Mouse (Mus musculus) layer of hippocampus, adult 8-10 months (tissue): Measurements from ENCODE around the gene Usp21. TPM values are rescaled to one million over a fixed set of nuclear protein-coding genes. Genes with fewer than 3 reads are reported as not detected.
A peak's percentile ranks its signal among the peaks of the same experiment; 100 is the strongest.
"Not testable (repeated sequence)": the region's sequence is repeated elsewhere in the genome, so short reads cannot be mapped to it uniquely, and the experiment has no call there.

ENCODE experiments used
- DNase-seq, 2 experiments: peaks; one replicate each; pipeline ENCODE4 v3.0.0; 2022; ENCODE audit warnings: low spot score in 2 of 2
- total RNA-seq, 4 experiments: library from RNA; stranded (reverse); gene quantifications; 2 replicates each; pipeline ENCODE4 v1.2.4; 2022

The Usp21 gene
- 10 to 100 TPM; 53.7 to 63.6 (median 58.8) TPM for total RNA-seq

DNA sequence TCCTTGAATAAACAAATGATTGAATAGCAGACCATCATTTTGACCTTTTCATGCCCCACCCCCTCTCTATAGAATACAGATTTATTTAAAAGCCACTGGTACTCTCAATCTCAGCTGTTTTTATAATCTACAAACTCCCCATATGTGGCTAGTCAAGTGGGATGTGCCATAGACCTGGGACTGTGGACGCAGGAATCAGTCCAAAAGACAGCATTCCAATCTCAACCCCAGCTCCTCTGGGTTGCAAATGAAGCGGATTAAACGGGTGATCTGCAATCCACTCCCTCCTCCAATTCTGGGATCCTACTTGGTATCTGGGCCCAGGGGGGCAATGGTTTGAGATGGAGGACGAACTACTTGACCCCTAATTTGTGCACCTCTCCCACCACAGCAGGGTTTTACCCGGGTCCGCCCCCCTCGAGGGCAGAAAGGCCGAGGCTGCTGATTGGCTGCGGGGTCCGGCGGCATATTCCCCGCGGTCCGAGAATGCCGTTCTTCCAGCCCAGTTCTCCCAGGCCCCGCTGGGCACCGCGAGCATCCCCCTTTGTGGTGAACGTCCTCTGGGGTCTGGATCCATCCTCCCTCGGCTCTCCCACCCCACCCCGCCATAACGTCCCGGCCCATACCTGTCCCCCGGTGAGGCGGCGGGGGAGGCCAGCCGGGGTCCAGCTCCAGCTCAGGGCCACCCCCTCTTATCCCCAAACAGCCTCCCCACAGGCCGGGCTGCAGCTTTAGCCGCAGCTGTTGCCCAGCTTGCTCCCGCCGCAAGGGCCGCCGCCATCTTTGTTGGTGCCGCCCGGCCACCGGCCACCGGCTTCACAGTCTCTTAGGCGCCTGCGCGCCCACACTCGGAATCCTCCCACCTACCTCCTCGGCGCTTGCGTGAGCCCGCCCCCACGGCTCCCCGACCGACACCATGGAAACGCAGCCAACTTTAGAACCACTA, at the start of gene Usp21:
TSS of gene Usp21 (minus strand) at position 856 of the 946 bp plus-strand sequence.
- DNase-seq, result peak; percentile 92 to 95

DNA sequence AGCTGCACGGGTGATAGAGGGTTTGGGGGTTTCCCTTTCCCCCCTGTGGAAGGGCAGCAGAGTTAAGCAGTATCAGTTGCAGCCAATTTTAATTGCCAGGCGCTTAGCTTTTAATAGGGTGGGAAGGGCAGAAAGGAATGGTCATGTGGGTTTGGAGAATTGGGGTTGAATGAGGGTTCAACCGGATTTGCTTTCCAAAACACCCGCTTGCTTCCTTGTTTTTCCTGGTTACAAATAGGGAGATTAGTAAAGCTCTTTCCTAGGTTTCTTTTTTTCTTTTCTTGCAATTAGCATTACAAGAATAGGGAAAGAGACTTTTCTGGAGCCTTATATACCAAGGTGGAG, 42.4 kb upstream of the Usp21 start:
- DNase-seq, result no peak

DNA sequence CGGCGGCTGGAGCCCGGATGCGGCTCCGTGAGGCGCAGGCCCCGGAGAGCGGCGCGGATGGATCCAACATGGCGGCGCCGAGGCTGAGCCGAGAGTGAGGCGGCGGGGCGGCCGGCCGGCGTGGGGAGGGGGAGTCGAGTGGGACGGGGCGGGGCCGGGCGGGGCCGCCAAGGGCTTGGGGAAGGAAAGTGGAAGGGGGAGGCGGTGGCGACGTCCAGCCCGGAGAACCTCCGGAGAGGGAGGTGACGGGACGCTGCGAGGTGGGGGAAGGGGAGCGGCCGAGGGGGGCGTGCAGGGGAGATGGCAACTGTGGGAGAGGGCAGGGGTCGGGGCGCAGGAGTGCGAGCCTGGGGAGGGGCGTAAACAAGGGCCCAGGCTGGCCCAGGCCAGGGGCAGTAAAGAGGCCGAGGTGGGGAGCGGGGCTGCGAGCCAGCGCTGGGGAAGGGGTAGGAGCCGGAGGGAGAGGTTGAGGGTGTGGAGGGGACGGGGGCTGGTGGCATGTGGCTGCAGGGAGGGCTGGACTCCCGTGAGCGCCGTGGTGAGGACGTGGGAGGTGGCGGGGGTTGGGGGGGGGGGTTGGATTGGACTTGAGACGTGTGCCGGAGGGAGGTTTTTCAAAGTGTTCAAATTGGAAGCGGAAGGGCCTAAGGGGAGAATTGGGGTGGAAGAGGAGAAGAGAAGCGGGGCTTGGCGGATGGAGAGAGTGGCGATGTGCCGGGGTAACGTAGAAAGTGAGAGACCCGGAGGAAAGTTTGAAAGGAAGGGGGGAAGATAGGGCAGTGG, 41.8 kb upstream of the Usp21 start:
- DNase-seq, result no peak

DNA sequence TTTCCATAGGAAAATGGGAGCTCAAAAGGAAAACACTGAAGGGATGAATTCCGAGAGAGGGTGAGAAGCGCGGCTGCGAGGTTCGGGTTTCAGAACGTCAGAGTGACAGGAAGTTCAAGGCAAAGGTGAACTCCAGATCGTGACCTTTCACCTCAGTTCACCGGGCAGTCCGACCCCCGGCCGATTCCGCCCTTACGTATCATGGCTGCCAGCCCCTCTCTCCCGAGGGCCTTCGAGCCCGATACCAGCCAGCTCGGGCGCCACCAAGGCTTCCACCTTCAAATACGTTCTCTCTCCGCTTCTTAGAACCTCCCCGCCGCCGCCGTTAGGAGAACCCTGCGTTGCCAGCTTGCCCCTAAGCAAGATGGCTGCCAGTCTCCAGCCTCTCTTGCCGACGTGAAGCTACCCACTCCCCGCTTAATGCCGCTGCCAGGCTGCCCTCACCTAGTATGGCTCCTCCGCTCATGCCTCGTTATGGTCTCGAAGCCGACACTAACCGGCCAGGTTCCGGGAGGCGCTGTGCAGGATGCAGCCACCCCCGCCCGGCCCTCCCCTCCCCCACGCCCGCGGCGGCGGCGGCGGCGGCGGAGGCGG, 41.1 kb upstream of the Usp21 start, which contains the start of gene Dedd:
TSS of gene Dedd (plus strand) at position 307 of the 594 bp plus-strand sequence.
- DNase-seq, result peak; percentile 96

DNA sequence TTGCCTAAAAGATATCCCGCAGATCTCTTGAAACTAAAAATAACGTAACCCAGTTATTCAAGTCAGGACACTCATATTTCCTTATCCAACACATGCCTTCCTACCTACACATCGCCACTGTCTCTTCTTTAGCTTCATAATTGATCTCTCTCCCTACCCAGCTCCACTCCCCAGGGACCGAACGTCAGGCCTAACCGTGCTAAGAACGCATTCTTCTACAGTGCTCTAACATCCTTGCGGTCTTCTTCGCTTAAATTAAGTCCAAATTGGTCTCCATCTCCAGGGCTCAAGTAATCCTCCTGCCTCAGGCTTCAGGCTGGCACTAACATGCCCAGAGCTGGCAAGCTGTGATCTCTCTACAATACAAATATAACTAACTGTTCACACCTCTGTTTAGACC, 40.5 kb upstream of the Usp21 start:
- DNase-seq, result no peak

DNA sequence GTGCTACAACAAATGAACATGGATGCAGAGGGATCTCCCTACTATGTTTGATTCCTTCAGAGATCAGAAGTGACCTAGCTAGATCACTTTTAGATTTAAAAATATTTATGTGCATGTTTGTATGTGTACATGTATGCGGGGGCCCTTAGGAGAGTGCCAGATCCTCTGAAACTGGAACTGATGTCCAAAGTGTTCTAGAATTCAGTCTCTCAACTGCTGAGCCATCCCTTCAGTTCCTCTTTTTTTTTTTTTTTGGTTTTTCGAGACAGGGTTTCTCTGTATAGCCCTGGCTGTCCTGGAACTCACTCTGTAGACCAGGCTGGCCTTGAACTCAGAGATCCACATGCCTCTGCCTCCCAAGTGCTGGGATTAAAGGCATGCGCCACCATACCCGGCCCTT, 38.8 kb upstream of the Usp21 start:
- DNase-seq, result not testable (repeated sequence)

DNA sequence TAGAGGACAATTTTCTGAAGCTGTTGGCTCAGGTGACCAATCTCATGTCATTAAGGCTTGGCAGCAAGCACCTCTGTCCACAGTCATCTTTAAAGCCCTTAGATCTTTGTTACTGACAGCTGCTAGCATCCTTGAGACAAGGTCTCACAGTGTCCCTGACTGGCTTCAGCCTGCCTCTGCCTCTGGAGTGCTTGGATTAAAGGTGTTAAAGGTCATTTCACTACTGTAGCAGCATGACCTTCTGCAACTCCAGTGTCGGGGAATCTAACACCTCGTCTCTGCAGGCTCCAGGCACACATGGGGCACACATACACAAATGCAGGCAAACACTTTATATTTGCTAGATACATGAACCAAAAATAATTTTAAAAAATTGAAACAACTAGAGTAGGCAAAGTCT, 37.8 kb upstream of the Usp21 start:
- no peak for DNase-seq

DNA sequence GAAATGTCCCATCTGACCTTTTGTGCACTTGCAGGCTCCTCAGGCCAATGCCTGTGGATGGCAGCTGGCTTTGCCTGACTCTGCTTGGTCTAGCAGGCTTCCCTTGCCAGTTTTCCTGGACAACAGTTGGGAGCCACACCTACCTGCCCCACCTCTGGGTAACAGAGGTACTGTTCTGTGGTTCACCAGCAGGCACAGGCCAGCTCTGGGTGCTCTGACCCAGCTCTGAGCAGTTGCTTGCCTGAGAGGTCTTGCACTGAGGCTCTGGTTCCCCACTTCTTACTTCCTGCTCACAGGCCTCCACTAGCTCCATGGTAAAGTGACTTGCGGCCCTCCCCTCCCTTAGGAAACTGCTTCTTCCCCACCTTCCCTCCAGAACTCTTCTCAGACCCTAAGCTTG, 34.2 kb upstream of the Usp21 start:
- no peak for DNase-seq

DNA sequence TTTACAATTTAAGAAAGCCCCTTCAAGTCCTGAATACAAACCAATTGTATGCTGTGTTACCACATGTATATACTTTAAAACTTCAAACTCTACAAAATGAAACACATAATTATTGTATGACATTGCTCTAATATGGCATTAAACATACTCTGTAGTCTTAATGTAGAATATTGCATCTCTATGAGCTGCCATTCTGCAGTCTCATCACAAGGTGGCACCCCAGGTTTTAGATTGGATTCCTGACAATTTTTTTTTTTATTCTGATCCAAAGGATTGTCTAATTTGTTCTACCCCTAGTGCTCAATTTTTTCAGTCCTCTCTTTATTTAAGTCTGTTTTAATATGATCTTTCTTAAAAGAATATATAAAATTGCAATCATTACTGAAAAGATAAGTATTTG, 33.6 kb upstream of the Usp21 start:
- DNase-seq, result no peak

DNA sequence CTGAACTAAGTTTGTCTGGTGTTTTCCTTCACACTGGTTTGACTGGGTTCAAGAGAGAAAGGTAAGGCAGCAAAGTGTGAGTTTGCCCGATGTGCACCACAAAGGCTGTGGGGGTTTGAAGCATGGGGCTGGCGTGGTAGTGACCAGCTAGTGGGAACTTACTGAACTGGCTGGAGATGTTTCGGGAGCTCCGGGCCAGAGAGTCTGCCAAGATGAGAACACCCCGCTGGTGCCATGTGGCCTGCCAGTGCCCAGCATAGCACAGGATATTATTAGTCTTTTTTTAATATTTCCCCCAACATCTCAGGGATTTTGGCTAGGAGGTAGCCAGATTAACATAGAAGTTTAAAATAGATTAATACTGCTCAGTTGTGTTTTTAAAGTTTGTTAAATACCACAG, 32.4 kb upstream of the Usp21 start:
- no peak for DNase-seq

DNA sequence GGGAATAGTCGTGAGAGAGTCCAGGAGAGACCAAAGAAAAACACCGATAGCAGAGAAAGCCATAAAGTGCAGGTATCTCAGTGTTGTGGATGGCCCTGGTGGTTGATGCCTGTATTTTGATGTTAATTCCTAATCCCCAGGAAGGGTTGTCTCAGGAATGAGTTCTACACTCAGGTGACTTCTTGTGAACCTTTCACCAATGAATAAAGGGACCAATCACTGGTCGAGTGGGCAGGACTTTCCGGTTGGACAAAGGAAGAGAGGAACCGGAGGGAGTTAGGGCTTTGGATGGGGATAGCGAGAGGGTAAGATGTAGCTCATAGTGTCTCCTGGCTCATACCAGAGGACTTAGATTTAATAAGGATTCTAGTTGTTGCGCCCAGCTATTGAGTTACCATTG, 32.0 kb upstream of the Usp21 start:
- DNase-seq, result no peak

DNA sequence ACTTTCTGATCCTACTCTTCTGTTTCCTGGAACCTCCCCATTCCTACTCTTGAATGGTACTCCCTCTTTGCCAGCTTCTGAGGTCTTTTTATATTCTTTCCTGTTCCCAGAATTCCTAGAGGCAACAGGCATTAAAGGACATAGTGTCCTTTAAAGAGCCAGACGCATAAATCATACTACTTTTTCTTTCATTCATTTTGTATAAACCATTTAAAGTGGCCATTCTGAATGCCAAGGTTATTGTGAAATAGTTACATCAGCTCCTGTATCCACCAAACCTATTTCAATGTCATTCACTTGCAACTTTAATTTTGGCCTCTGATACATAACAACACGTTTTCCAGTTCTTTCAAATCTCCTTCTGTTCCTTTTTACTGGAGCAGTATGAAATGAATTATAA, 21.5 kb upstream of the Usp21 start:
- DNase-seq, result no peak

DNA sequence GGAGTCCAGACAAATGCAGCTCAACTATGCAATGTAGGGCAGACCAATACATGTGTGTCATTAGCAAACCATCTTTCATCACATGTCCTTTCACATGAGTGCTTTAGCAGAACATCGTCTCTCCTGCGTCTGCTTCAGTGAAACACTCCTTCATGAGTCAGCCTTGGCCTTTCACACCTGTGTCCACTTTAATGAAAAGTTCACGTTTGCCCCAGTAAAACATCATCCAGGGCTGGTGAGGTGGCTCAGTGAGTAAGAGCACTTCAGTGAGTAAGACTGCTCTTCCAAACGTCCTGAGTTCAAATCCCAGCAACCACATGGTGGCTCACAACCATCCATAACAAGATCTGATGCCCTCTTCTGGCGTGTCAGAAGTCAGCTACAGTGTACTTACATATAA, 18.4 kb upstream of the Usp21 start:
- not testable (repeated sequence) for DNase-seq

DNA sequence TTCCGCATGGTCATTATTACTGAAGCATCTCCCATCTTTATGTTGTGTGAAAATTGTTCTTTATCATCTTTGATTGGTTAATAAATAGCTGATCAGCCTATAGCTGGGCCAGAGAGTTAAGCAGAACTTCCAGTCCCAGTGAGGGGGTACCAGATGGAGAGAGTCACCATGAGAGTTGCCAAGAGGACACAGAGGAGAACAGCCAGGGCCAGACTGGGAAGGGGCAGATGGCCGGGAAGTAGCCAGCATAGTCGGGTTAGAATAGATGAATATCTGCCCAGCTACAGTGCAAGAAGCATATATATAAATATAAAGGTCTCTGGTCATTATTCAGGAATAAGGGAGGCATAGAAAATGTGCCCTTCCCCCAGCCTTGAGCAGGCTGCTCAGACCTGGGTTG, 10.4 kb upstream of the Usp21 start:
- no peak for DNase-seq

DNA sequence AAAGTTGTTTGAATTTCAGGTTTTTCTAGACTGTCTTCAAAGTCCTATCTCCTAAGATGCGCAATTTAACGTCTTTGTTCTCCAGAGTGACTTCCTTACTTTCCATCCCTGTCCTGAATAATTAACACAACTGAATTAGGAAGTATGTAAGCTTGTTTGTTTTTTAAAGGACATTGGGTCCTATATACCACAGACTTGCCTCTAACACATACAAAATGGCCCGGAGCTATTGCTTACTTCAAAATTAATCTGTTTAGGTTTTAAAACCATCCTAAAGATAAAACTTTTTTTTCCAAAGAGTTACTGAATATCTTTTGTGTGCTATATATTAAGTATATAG, 7.2 kb upstream of the Usp21 start:
- DNase-seq, result no peak

DNA sequence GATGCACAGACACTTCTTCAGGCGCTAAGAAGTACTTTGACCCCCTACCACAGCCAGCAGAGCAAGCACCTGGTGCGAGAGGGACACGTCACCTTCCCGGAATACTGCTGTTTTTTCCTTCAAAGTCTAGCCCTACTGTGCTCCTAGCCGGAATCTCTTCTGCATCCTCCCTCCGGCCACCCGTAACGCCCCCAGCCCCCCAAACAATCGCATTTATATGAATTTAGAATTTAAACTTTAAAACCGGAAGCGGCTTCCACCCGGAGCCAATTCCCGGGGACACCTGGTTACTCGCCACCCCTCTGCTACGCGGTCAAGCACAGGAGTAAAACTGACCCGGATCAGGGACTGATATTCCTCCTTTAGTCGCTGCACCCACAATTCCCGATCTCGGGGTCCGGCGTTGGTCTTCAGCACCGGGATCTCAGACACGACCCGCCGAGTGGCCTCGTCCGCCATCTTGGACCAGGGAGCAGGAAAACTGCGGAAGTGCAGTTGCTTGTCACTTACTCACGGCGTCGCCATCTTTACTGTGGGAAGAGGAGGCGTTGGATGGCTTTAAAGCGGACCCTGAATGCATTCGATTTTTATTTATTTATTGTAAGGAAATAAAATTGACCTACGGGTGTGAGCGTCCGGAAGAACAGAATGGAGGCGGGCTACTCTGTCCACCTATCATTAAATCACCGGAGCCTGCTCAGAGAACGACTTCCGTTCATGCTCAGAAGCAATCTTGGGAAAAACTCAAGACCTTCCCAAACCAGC, 6.7 kb upstream of the Usp21 start, which contains the start of gene Ufc1:
TSS of gene Ufc1 (minus strand) at position 727 of the 765 bp plus-strand sequence.
- DNase-seq, result peak; percentile 77 to 85

DNA sequence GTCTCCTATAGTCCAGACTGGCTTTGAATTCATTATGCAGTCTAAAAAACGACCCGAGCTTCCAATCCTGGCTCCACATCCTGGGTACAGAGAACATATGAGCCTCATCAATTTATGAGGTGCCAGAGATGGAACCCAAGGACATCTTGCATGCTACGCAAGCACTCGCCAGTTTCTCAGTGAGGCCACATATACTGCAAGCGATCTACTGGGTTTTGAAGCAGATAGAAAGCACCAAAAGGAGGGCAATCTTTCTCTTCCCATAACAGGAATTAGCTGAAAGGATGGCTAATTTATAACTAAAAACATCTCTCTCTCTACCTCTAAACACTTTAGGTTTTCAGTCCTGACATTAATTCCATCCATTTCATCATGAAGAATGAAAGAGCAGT, 6.1 kb upstream of the Usp21 start:
- no peak for DNase-seq

DNA sequence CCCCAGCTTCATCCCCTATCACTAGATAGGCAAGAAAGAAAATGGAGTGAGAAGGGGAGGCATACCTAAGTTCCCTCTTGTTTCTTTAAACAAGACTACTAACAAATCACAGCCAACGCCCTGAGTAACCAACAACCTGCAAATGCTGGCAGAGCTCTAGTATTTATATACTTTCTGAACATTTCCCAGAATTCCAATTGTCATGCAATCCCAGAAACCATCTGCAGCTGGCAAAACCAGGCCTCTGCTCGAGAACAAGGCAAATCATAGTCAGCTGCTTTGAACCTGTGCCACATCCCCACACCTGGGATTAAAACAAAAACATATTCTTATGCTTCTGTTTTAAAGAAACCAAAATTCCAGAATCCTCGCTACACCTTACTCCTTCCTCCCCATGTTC, 5.6 kb upstream of the Usp21 start:
- DNase-seq, result peak in 1 of 2 experiments; percentile 4

DNA sequence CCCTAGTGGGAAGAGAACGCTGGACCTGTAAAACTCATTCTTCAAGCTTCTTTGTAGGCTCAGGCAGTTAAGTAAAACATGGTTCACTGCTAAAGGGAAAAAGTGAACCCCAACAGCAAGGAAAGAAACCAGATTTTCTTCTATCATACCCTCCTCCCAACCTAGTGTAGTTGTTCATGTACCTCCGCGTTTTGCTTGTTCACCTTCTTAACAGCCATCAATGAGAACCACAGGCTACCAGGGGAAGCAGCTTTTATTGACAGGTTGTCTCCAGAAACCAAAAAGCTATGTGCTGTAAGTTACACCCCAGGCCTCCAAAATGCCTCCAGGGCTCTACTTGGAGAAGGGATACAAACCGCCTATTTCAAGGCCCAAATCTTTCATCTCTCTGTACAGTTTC, 537 bp upstream of the Usp21 start:
- DNase-seq, result no peak

DNA sequence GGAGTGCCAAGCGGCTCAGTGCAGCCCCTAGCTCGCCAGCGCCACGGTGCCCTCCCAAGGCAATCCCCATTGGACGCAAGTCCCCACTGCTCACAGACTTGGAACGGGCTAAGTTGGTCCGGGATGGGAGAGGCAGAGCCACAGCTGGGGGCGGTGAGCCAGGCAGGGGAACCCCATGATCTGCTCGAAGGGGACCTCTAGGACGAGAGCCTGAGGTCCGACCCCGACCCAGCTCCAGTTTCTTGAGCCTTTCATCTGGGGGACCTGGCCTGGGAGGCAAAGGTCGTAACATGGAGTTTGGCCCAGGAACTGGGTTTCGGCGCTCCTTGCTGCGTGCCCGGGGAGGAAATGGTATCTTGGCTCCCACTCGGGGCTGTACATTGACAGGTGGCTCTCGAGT, 1.3 kb downstream of the Usp21 start:
- peak in 1 of 2 experiments; percentile 11 for DNase-seq
